Mouse (Mus musculus) MEL (cell line): ENCODE measurements around the gene Dnm1. TPM values are rescaled to one million over a fixed set of nuclear protein-coding genes. Genes with fewer than 3 reads are reported as not detected.

Experiments
- DNase-seq: peaks from one replicate; pipeline ENCODE4 v3.0.0; 2011; ENCODE audit warnings: low read depth, low spot score
- H3K27ac ChIP-seq: 2 replicates; pipeline ENCODE4 v1.5.1; 2012; ENCODE audit warnings: low read depth, mild to moderate bottlenecking, control low read depth, low read length, moderate library complexity; ENCODE audit not compliant: control insufficient read depth
- H3K27me3 ChIP-seq, 2 experiments: fragments of 150-350 bp in 1 of 2; sonication (generic) in 1 of 2; 2 replicates each; pipeline ENCODE4 v1.6.1; 2012; ENCODE audit warnings: low read length in 2 of 2, mild to moderate bottlenecking in 2 of 2, improper control_type of control experiment in 1 of 2, moderate library complexity in 1 of 2; ENCODE audit not compliant: insufficient read depth in 2 of 2, control insufficient read depth in 1 of 2
- H3K36me3 ChIP-seq, 2 experiments: 2 replicates each; pipeline ENCODE4 v1.6.1; 2012 to 2014; ENCODE audit warnings: low read length in 2 of 2, improper control_type of control experiment in 1 of 2, inconsistent platforms in 1 of 2, mild to moderate bottlenecking in 1 of 2; ENCODE audit not compliant: insufficient read depth in 2 of 2, control insufficient read depth in 1 of 2
- H3K4me1 ChIP-seq, 2 experiments: fragments of 150-350 bp in 1 of 2; sonication (generic) in 1 of 2; 2 replicates each; pipeline ENCODE4 v1.6.1; 2012; ENCODE audit warnings: low read length in 2 of 2, improper control_type of control experiment in 1 of 2, mild to moderate bottlenecking in 1 of 2; ENCODE audit not compliant: insufficient read depth in 2 of 2, control insufficient read depth in 1 of 2
- H3K4me3 ChIP-seq, 2 experiments: fragments of 150-350 bp in 1 of 2; sonication (generic) in 1 of 2; 2 replicates each; pipeline ENCODE4 v1.5.1; 2012; ENCODE audit warnings: low read depth in 2 of 2, low read length in 2 of 2, mild to moderate bottlenecking in 2 of 2, moderate library complexity in 2 of 2, control low read depth in 1 of 2, improper control_type of control experiment in 1 of 2; ENCODE audit not compliant: control insufficient read depth in 1 of 2, insufficient read depth in 1 of 2
- H3K79me2 ChIP-seq: 2 replicates; pipeline ENCODE4 v1.6.1; 2012; ENCODE audit warnings: mild to moderate bottlenecking, low read length, moderate library complexity; ENCODE audit not compliant: control insufficient read depth, poor library complexity, insufficient read depth
- H3K9ac ChIP-seq: 2 replicates; pipeline ENCODE4 v1.6.1; 2012; ENCODE audit warnings: low read depth, mild to moderate bottlenecking, control low read depth, low read length, moderate library complexity; ENCODE audit not compliant: control insufficient read depth, poor library complexity, severe bottlenecking
- H3K9me3 ChIP-seq: fragments of 150-350 bp; sonication (generic); replicated peaks from 2 replicates; pipeline ENCODE4 v1.6.1; 2012; ENCODE audit warnings: mild to moderate bottlenecking, low read length, improper control_type of control experiment, moderate library complexity; ENCODE audit not compliant: insufficient read depth
- CHD1 ChIP-seq: IDR thresholded peaks from 2 replicates; pipeline ENCODE4 v1.6.1; 2012; ENCODE audit warnings: low read depth, mild to moderate bottlenecking, inconsistent platforms, low read length, improper control_type of control experiment
- CHD2 ChIP-seq: IDR thresholded peaks from 2 replicates; pipeline ENCODE4 v1.6.1; 2011; ENCODE audit warnings: low read length, improper control_type of control experiment
- CTCF ChIP-seq, 3 experiments: IDR thresholded peaks in 2 of 3; conservative IDR thresholded peaks in 1 of 3; 2 replicates each; pipeline ENCODE4 v1.5.1; 2011 to 2012; ENCODE audit warnings: low read length in 3 of 3, low read depth in 2 of 3, mild to moderate bottlenecking in 2 of 3, improper control_type of control experiment in 1 of 3, inconsistent platforms in 1 of 3, mixed read lengths in 1 of 3, moderate library complexity in 1 of 3; ENCODE audit not compliant: control insufficient read depth in 1 of 3, insufficient read depth in 1 of 3, poor library complexity in 1 of 3, severe bottlenecking in 1 of 3
- ETS1 ChIP-seq: IDR thresholded peaks from 2 replicates; pipeline ENCODE4 v1.6.1; 2012; ENCODE audit warnings: low read depth, mild to moderate bottlenecking, inconsistent platforms, low read length, improper control_type of control experiment, moderate library complexity
- HCFC1 ChIP-seq: IDR thresholded peaks from 2 replicates; pipeline ENCODE4 v1.6.1; 2012; ENCODE audit warnings: low read depth, mild to moderate bottlenecking, inconsistent platforms, low read length, improper control_type of control experiment, moderate library complexity
- KAT2A ChIP-seq: conservative IDR thresholded peaks from 2 replicates; pipeline ENCODE4 v1.6.1; 2012; ENCODE audit warnings: low read depth, low read length, improper control_type of control experiment, inconsistent platforms
- MAZ ChIP-seq: IDR thresholded peaks from 2 replicates; pipeline ENCODE4 v1.6.1; 2012; ENCODE audit warnings: low read depth, mild to moderate bottlenecking, inconsistent platforms, low read length, improper control_type of control experiment
- MEF2A ChIP-seq: IDR thresholded peaks from 2 replicates; pipeline ENCODE4 v1.6.1; 2014; ENCODE audit warnings: low read depth, mild to moderate bottlenecking, inconsistent platforms, low read length, improper control_type of control experiment; ENCODE audit not compliant: poor library complexity, insufficient replicate concordance, severe bottlenecking; ENCODE audit errors: extremely low read depth
- MXI1 ChIP-seq: IDR thresholded peaks from 2 replicates; pipeline ENCODE4 v1.6.1; 2011; ENCODE audit warnings: mild to moderate bottlenecking, low read depth, low read length, improper control_type of control experiment
- MYB ChIP-seq: IDR thresholded peaks from 2 replicates; pipeline ENCODE4 v1.6.1; 2011; ENCODE audit warnings: mild to moderate bottlenecking, low read depth, low read length, improper control_type of control experiment
- NELFE ChIP-seq: IDR thresholded peaks from 2 replicates; pipeline ENCODE4 v1.6.1; 2011; ENCODE audit warnings: low read depth, low read length, improper control_type of control experiment
- POLR2A ChIP-seq, 2 experiments: IDR thresholded peaks; 2 replicates each; pipeline ENCODE4 v1.6.1; 2011 to 2012; ENCODE audit warnings: low read length in 2 of 2, mild to moderate bottlenecking in 2 of 2, control low read depth in 1 of 2, improper control_type of control experiment in 1 of 2, low read depth in 1 of 2, moderate library complexity in 1 of 2; ENCODE audit not compliant: control insufficient read depth in 1 of 2, insufficient read depth in 1 of 2, poor library complexity in 1 of 2
- RAD21 ChIP-seq: IDR thresholded peaks from 2 replicates; pipeline ENCODE4 v1.6.1; 2011; ENCODE audit warnings: mild to moderate bottlenecking, low read depth, low read length, improper control_type of control experiment
- RCOR1 ChIP-seq: IDR thresholded peaks from 2 replicates; pipeline ENCODE4 v1.6.1; 2012; ENCODE audit warnings: low read depth, mild to moderate bottlenecking, inconsistent platforms, low read length, improper control_type of control experiment
- SMC3 ChIP-seq: IDR thresholded peaks from 2 replicates; pipeline ENCODE4 v1.6.1; 2011; ENCODE audit warnings: low read depth, low read length, improper control_type of control experiment
- TBP ChIP-seq: IDR thresholded peaks from 2 replicates; pipeline ENCODE4 v1.8.0; 2011; ENCODE audit warnings: low read depth, low read length, improper control_type of control experiment
- TCF12 ChIP-seq: IDR thresholded peaks from 2 replicates; pipeline ENCODE4 v1.6.1; 2014; ENCODE audit warnings: low read depth, mild to moderate bottlenecking, inconsistent platforms, low read length, improper control_type of control experiment, moderate library complexity
- UBTF ChIP-seq: IDR thresholded peaks from 2 replicates; pipeline ENCODE4 v1.6.1; 2012; ENCODE audit warnings: low read depth, mild to moderate bottlenecking, inconsistent platforms, low read length, improper control_type of control experiment, moderate library complexity, borderline replicate concordance; ENCODE audit not compliant: insufficient read depth
- USF1 ChIP-seq: IDR thresholded peaks from 2 replicates; pipeline ENCODE4 v1.6.1; 2014; ENCODE audit warnings: low read depth, mild to moderate bottlenecking, inconsistent platforms, low read length, improper control_type of control experiment, moderate library complexity
- ZMIZ1 ChIP-seq: IDR thresholded peaks from 2 replicates; pipeline ENCODE4 v1.6.1; 2012; ENCODE audit warnings: low read depth, mild to moderate bottlenecking, inconsistent platforms, low read length, improper control_type of control experiment, moderate library complexity
- ZNF384 ChIP-seq: IDR thresholded peaks from 2 replicates; pipeline ENCODE4 v1.6.1; 2012; ENCODE audit warnings: low read depth, mild to moderate bottlenecking, inconsistent platforms, low read length, improper control_type of control experiment
- polyA plus RNA-seq, 2 experiments: library from polyadenylated mRNA; stranded (reverse) in 1 of 2; unstranded in 1 of 2; fragments of >175 nt in 1 of 2; fragments of >200 nt in 1 of 2; gene quantifications; 2 replicates each; pipeline versions ENCODE4 v1.2.1 to v1.2.4; 2012; ENCODE audit warnings: low replicate concordance in 2 of 2, low read depth in 1 of 2; ENCODE audit not compliant: insufficient read length in 2 of 2, insufficient read depth in 1 of 2, missing spikeins in 1 of 2
- total RNA-seq: library from RNA; depleted of rRNA; stranded (reverse); fragments of 300-350 nt; gene quantifications from 2 replicates; pipeline ENCODE4 v1.2.3, GENCODE M21; 2012

Gene Dnm1
- total and polyA plus RNA-seq, 3 experiments = 0.42 to 5.0 TPM; not detected in 1

DNA sequence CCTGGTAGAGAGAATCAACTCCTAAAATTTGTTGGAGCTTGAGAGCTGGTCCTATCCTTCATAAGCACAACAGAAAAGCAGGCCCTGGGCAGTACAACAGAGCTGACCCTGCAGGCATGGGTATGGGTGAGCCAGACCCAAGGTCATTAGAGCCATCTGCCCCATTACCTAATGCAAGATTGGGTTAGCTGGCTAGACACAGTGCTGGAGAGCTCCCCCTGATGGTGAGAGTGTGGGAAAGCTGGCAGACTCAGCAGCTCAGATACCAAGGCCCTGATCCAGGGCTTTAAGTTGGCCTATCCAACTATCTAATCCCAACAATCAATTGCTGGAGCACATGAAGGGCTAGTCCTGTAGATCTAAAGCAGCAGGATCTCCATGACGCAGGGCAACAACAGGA, 70.4 kb downstream of the Dnm1 start:
- H3K27ac ChIP-seq = no peak overlapping the region
- DNase-seq = peak; percentile 77
- H3K79me2 ChIP-seq = peaks cover 16% of the 10 kb centered on the region

DNA sequence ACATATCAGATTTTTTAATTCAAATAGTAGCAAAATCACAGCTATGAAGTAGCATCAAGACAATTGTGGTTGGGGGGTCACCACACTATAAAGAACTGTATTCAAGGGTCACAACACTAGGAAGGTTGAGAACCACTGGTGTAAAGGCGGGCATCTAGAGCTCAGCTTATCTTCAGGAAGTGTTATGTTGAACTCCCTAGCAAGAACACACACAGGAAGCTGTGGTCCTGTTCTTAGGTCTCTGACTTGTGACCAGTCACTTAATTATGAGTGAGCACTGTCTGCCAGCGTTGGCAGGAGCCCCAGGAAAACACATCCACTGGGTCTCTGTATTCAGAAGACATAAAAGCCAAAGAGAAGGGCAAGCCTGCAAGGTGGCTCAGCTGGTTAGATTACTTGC, 70.8 kb downstream of the Dnm1 start:
- no peaks in the 10 kb centered on the region for H3K27me3 ChIP-seq
- H3K9ac ChIP-seq = no peak overlapping the region
- H3K79me2 ChIP-seq = peaks cover 12% of the 10 kb centered on the region
- peaks cover 11 to 12% of the 10 kb centered on the region in 2 experiments for H3K36me3 ChIP-seq
- no peak overlapping the region for H3K4me3 ChIP-seq
- no peaks in the 10 kb centered on the region for H3K9me3 ChIP-seq
- peaks cover 3 to 5% of the 10 kb centered on the region in 2 experiments; a peak in 3 of 4 replicates for H3K4me1 ChIP-seq
- no peak overlapping the region for H3K27ac ChIP-seq
- TF ChIP-seq POLR2A (IDR thresholded peaks at IDR 0.05; ENCODE audit: control insufficient read depth in 1 of 2, insufficient read depth in 1 of 2, low read depth in 1 of 2, low read length in 2 of 2, poor library complexity in 1 of 2) (0 out of 4 replicates have a peak, but pooled peaks of 1 of the 2 experiments have one; percentile 5), MAZ (no peak)
- TF ChIP-seq, all 39 proteins: peak for 1
- DNase-seq = no peak

More for the DNA sequence above, 70.4 kb downstream of the Dnm1 start:
- no peak for TF ChIP-seq USF1
- TF ChIP-seq CTCF (IDR thresholded peaks at IDR 0.05 in 2 of 3, conservative IDR thresholded peaks at IDR 0.05 in 1 of 3; ENCODE audit: control insufficient read depth in 1 of 3, insufficient read depth in 1 of 3, low read depth in 2 of 3, low read length in 3 of 3, poor library complexity in 1 of 3, severe bottlenecking in 1 of 3) = peak; percentile 80 to 88 (median 86)
- TF ChIP-seq TCF12 = no peak
- TF ChIP-seq RAD21 = peak; percentile 36
- TF ChIP-seq HCFC1 = 0 out of 2 replicates have a peak, but pooled peaks have one; percentile 25
- peak; percentile 55 for TF ChIP-seq SMC3
- no peak for TF ChIP-seq MXI1
- TF ChIP-seq, all 39 proteins: peak for 4
- peaks cover 3 to 5% of the 10 kb centered on the region in 2 experiments; a peak in 3 of 4 replicates for H3K4me1 ChIP-seq
- H3K9ac ChIP-seq = no peak overlapping the region
- no peak overlapping the region for H3K4me3 ChIP-seq
- no peaks in the 10 kb centered on the region for H3K27me3 ChIP-seq
- no peaks in the 10 kb centered on the region for H3K9me3 ChIP-seq
- H3K36me3 ChIP-seq = peaks cover 11 to 12% of the 10 kb centered on the region in 2 experiments

GRCm38 (mm10) chr2:32275823-32276222, 77.3 kb downstream of the Dnm1 start:
- no peak overlapping the region for H3K27ac ChIP-seq
- no peak overlapping the region for H3K4me3 ChIP-seq
- H3K36me3 ChIP-seq = peaks cover 0 to 4% of the 10 kb centered on the region in 2 experiments; a peak in 2 of 4 replicates
- no peaks in the 10 kb centered on the region for H3K9me3 ChIP-seq
- no peak for DNase-seq
- no peaks in the 10 kb centered on the region for H3K27me3 ChIP-seq
- no peak overlapping the region for H3K9ac ChIP-seq
- H3K4me1 ChIP-seq = no peaks in the 10 kb centered on the region
- no peaks in the 10 kb centered on the region for H3K79me2 ChIP-seq
- TF ChIP-seq CTCF (IDR thresholded peaks at IDR 0.05 in 2 of 3, conservative IDR thresholded peaks at IDR 0.05 in 1 of 3; ENCODE audit: control insufficient read depth in 1 of 3, insufficient read depth in 1 of 3, low read depth in 2 of 3, low read length in 3 of 3, poor library complexity in 1 of 3, severe bottlenecking in 1 of 3) (no peak), KAT2A (no peak), ETS1 (no peak), TCF12 (no peak), MAZ (no peak), TBP (no peak), UBTF (no peak), RCOR1 (no peak), NELFE (no peak), CHD1 (no peak), MYB (no peak), CHD2 (no peak), ZMIZ1 (no peak), MEF2A (no peak), ZNF384 (no peak)
